Mouse (Mus musculus): ENCODE data around the gene Gm14851. TPM values are rescaled to one million over a fixed set of nuclear protein-coding genes. Genes with fewer than 3 reads are reported as not detected.
"Not testable (repeated sequence)": the region's sequence is repeated elsewhere in the genome, so short reads cannot be mapped to it uniquely, and the experiment has no call there.

Gm14851 gene
- polyA plus RNA-seq (2015; fragmentation: Nextera tagmentation; extraction: Ambion mirVana), result not detected in 2 replicates

DNA sequence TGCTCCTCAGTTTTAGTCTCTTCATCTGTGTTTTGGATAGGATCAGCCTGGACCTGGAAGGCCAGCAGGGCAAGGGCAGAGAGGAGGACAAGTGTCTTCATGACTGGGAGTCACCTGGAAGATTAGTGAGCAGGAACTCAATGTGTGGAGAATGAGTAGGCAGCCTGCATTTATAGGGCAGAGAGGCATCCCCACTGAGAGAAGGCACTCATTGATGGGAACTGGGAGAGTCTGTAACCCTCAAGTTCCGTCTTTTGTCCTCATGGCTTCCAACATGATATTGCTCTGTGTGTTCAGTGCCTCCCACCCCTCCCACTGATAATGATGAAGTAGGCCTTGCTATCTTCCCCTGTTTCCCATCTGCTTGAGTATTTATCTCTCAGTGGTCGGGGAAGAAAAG, at the start of gene Gm14851:
Gm14851 (minus strand) TSS at position 101 of the 400 bp plus-strand sequence.
- not testable (repeated sequence) for H3K36me3 ChIP-seq (replicated peaks); H3K9ac ChIP-seq; H3K4me3 ChIP-seq (replicated peaks); H3K9me3 ChIP-seq (replicated peaks); H3K4me2 ChIP-seq; ATAC-seq (ENCODE audit: insufficient read depth); H3K27me3 ChIP-seq; H3K27ac ChIP-seq (replicated peaks); H3K4me1 ChIP-seq (replicated peaks)
- 25% methylated on average over 1 of the region's 2 CpGs for WGBS (ENCODE audit: insufficient replicate concordance)

DNA sequence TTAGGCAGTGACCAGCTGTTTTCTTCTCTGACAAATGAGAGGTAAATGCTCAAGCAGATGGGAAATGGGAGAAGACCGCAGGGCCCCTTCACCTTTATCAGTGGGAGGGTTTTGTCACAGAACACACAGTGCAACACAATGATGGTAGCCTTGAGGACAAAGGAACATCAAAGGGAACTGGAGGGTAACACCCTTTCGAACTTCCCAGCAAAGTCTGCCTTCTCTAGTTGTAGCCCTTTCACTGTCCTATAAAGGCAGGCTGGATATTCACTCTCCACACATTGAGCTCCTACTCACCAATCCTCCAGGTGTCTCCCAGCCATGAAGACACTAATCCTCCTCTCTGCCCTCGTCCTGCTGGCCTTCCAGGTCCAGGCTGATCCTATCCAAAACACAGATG, 38.5 kb upstream of the Gm14851 start, which contains the start of gene Defa30:
Defa30 (plus strand) TSS at position 301 of the 400 bp plus-strand sequence.
- ATAC-seq (ENCODE audit: insufficient read depth); H3K4me3 ChIP-seq (replicated peaks); H3K27me3 ChIP-seq; H3K9me3 ChIP-seq (replicated peaks); H3K4me1 ChIP-seq (replicated peaks); H3K27ac ChIP-seq (replicated peaks); H3K36me3 ChIP-seq (replicated peaks); H3K4me2 ChIP-seq; H3K9ac ChIP-seq: not testable (repeated sequence)
- 36% methylated on average over 3 of the region's 3 CpGs for WGBS (ENCODE audit: insufficient replicate concordance)

DNA sequence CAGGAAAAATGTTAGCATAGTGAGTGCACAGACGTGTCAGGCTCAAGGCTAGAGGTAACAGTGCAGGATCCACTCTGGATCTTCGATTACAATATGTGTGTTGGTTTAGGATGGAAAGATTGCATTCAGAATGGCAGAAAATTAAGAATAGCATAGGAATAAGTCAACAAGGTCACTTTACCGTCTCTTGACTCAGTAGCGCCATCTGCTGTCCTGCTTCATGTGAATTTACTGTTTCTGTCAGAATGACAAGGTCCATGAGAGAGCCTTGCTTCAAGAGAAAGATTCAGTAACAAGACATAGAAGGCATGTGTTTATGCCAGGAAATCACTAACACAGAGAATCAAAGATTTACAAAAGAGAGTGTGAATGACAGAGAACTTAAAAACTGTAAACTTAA, 2.7 kb downstream of the Gm14851 start:
- Histone ChIP-seq H3K27ac (replicated peaks) (no peak overlapping the region), H3K36me3 (replicated peaks) (no peaks in the 10 kb centered on the region), H3K4me1 (replicated peaks) (no peaks in the 10 kb centered on the region), H3K9ac (no peak overlapping the region), H3K9me3 (replicated peaks) (no peaks in the 10 kb centered on the region), H3K4me3 (replicated peaks) (no peak overlapping the region), H3K4me2 (no peak overlapping the region), H3K27me3 (no peaks in the 10 kb centered on the region)
- no peak for ATAC-seq (ENCODE audit: insufficient read depth)
- WGBS (ENCODE audit: insufficient replicate concordance), result 30% methylated on average over 4 of the region's 4 CpGs

DNA sequence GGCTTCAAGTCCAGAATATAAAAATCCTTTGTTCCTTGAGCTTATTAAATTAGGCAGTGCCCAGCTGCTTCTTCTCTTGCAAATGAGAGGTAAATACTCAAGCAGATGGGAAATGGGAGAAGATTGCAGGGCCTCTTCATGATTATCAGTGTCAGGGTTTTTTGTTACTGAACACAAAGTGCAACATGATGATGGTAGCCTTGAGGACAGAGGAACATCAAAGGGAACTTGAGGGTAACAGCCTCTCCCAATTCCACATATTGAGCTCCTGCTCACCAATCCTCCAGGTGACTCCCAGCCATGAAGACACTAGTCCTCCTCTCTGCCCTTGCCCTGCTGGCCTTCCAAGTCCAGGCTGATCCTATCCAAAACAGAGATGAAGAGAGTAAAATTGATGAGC, 11.7 kb downstream of the Gm14851 start, which contains the start of gene Defa25:
Defa25 (plus strand) TSS at position 301 of the 400 bp plus-strand sequence.
- not testable (repeated sequence) for H3K4me3 ChIP-seq (replicated peaks); H3K36me3 ChIP-seq (replicated peaks); H3K4me2 ChIP-seq; H3K27ac ChIP-seq (replicated peaks); ATAC-seq (ENCODE audit: insufficient read depth); H3K9me3 ChIP-seq (replicated peaks); H3K27me3 ChIP-seq; H3K9ac ChIP-seq; H3K4me1 ChIP-seq (replicated peaks)

DNA sequence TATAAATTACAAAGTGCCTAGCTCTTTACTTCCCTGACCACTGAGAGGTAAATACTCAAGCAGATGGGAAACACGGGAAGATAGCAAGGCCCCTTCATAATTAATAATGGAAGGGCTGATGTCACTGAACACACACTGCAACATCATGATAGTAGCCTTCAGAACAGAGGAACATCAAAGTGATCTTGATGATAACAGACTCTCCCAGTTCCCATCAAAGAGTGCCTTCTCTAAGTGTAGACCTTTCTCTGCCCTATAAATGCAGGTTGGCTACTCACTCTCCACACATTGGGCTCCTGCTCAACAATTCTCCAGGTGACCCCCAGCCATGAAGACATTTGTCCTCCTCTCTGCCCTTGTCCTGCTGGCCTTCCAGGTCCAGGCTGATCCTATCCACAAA, 31.1 kb downstream of the Gm14851 start, which contains the start of gene Defa35:
Defa35 (plus strand) TSS at position 301 of the 400 bp plus-strand sequence.
- not testable (repeated sequence) for H3K27ac ChIP-seq (replicated peaks); H3K4me1 ChIP-seq (replicated peaks); H3K27me3 ChIP-seq; H3K4me2 ChIP-seq; H3K4me3 ChIP-seq (replicated peaks); ATAC-seq (ENCODE audit: insufficient read depth); H3K9ac ChIP-seq; H3K36me3 ChIP-seq (replicated peaks); H3K9me3 ChIP-seq (replicated peaks)
- 60% methylated on average over 1 of the region's 1 CpGs for WGBS (ENCODE audit: insufficient replicate concordance)

DNA sequence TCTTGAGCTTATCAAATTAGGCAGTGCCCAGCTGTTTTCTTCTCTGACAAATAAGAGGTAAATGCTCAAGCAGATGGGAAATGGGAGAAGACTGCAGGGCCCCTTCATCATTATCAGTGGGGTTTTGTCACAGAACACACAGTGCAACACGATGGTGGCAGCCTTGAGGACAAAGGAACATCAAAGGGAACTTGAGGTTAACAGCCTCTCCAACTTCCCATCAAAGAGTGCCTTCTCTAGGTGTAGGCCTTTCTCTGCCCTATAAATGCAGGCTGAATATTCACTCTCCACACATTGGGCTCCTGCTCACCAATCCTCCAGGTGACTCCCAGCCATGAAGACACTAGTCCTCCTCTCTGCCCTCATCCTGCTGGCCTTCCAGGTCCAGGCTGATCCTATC, 41.1 kb downstream of the Gm14851 start, which contains the start of gene Defa23:
Defa23 (plus strand) TSS at position 301 of the 400 bp plus-strand sequence.
- not testable (repeated sequence) for H3K27me3 ChIP-seq; H3K9ac ChIP-seq; H3K4me3 ChIP-seq (replicated peaks); ATAC-seq (ENCODE audit: insufficient read depth); H3K36me3 ChIP-seq (replicated peaks); H3K9me3 ChIP-seq (replicated peaks); H3K4me1 ChIP-seq (replicated peaks); H3K4me2 ChIP-seq; H3K27ac ChIP-seq (replicated peaks)
- no CpG with 5 or more reads among the region's 1 CpGs for WGBS (ENCODE audit: insufficient replicate concordance)

Other genes starting within 250 kb of the Gm14851 start
- not detected in 2 replicates for gene Defb33, start 203.4 kb downstream of the Gm14851 start, polyA plus RNA-seq (2015; fragmentation: Nextera tagmentation; extraction: Ambion mirVana)
- not detected in 2 replicates for gene Gm15056, start 193.4 kb downstream of the Gm14851 start, polyA plus RNA-seq (2015; fragmentation: Nextera tagmentation; extraction: Ambion mirVana)
- not detected in 2 replicates for gene Gm6040, start 174.0 kb downstream of the Gm14851 start, polyA plus RNA-seq (2015; fragmentation: Nextera tagmentation; extraction: Ambion mirVana)
- not detected in 2 replicates for gene AY761185, start 151.3 kb downstream of the Gm14851 start, polyA plus RNA-seq (2015; fragmentation: Nextera tagmentation; extraction: Ambion mirVana)
- not detected in 2 replicates for gene Defa21, start 70.5 kb downstream of the Gm14851 start, polyA plus RNA-seq (2015; fragmentation: Nextera tagmentation; extraction: Ambion mirVana)
- gene Defa23, start 41.0 kb downstream of the Gm14851 start, polyA plus RNA-seq (2015; fragmentation: Nextera tagmentation; extraction: Ambion mirVana), result not detected in 2 replicates
- gene Defa35, start 31.0 kb downstream of the Gm14851 start, polyA plus RNA-seq (2015; fragmentation: Nextera tagmentation; extraction: Ambion mirVana), result not detected in 2 replicates
- not detected in 2 replicates for gene Defa25, start 11.6 kb downstream of the Gm14851 start, polyA plus RNA-seq (2015; fragmentation: Nextera tagmentation; extraction: Ambion mirVana)
- gene Defa30, start 38.6 kb upstream of the Gm14851 start, polyA plus RNA-seq (2015; fragmentation: Nextera tagmentation; extraction: Ambion mirVana), result not detected in 2 replicates
- gene Defa22, start 66.2 kb upstream of the Gm14851 start, polyA plus RNA-seq (2015; fragmentation: Nextera tagmentation; extraction: Ambion mirVana), result not detected in 2 replicates
- gene Defa31, start 95.6 kb upstream of the Gm14851 start, polyA plus RNA-seq (2015; fragmentation: Nextera tagmentation; extraction: Ambion mirVana), result not detected in 2 replicates
- gene Gm15293, start 105.5 kb upstream of the Gm14851 start, polyA plus RNA-seq (2015; fragmentation: Nextera tagmentation; extraction: Ambion mirVana), result not detected in 2 replicates
- gene Gm15292, start 153.7 kb upstream of the Gm14851 start, polyA plus RNA-seq (2015; fragmentation: Nextera tagmentation; extraction: Ambion mirVana), result not detected in 2 replicates
- gene Defa27, start 219.5 kb upstream of the Gm14851 start, polyA plus RNA-seq (2015; fragmentation: Nextera tagmentation; extraction: Ambion mirVana), result not detected in 2 replicates
- not detected in 2 replicates for gene Defa29, start 231.0 kb upstream of the Gm14851 start, polyA plus RNA-seq (2015; fragmentation: Nextera tagmentation; extraction: Ambion mirVana)

Measured in liver, embryonic 15.5 days (tissue).